Mouse (Mus musculus) hindbrain, embryonic 11.5 days (tissue): ENCODE measurements at regions not wholly inside any gene's neighbourhood (a gene's known extent, or its start where the extent isn't known, plus 50 kb on each side); places are given as distances from the start of the nearest gene placed in this dataset.
"Not testable (repeated sequence)": the region's sequence is repeated elsewhere in the genome, so short reads cannot be mapped to it uniquely, and the experiment has no call there.

Experiments used
- ATAC-seq: fragments of 200-750 bp; cut with Nextera tagmentation; 2 replicates; pipeline ENCODE4 v1.8.0; 2017; ENCODE audit warnings: mild to moderate bottlenecking, moderate TSS enrichment, moderate library complexity; ENCODE audit not compliant: low FRiP score
- DNase-seq: peaks from one replicate; pipeline ENCODE4 v3.0.0-alpha.2; 2015; ENCODE audit warnings: low spot score
- H3K27ac ChIP-seq: fragments of 300-500 bp; sonication (generic); 2 replicates; pipeline ENCODE4 v1.5.1; 2014; ENCODE audit warnings: mild to moderate bottlenecking, low read depth, low read length
- H3K27me3 ChIP-seq: fragments of 300-500 bp; sonication (generic); 2 replicates; pipeline ENCODE4 v1.6.1; 2014; ENCODE audit warnings: mild to moderate bottlenecking, low read length, moderate library complexity, mixed read lengths; ENCODE audit not compliant: control insufficient read depth, insufficient read depth
- H3K36me3 ChIP-seq: fragments of 300-500 bp; sonication (generic); 2 replicates; pipeline ENCODE4 v1.6.1; 2014; ENCODE audit warnings: mild to moderate bottlenecking, low read length, moderate library complexity, mixed read lengths; ENCODE audit not compliant: control insufficient read depth, insufficient read depth
- H3K4me1 ChIP-seq: fragments of 300-500 bp; sonication (generic); replicated peaks from 2 replicates; pipeline ENCODE4 v1.6.1; 2014; ENCODE audit warnings: low read length, mixed read lengths; ENCODE audit not compliant: control insufficient read depth, insufficient read depth
- H3K4me2 ChIP-seq: fragments of 300-500 bp; sonication (generic); replicated peaks from 2 replicates; pipeline ENCODE4 v1.6.1; 2014; ENCODE audit warnings: mild to moderate bottlenecking, low read depth, low read length
- H3K4me3 ChIP-seq: fragments of 300-500 bp; sonication (generic); 2 replicates; pipeline ENCODE4 v1.5.1; 2014; ENCODE audit warnings: low read depth, low read length
- H3K9ac ChIP-seq: fragments of 300-500 bp; sonication (generic); 2 replicates; pipeline ENCODE4 v1.6.1; 2014; ENCODE audit warnings: low read depth, low read length
- H3K9me3 ChIP-seq: fragments of 300-500 bp; sonication (generic); 2 replicates; pipeline ENCODE4 v1.6.1; 2016; ENCODE audit warnings: low read length; ENCODE audit not compliant: control insufficient read depth
- WGBS: fragments of 180-500 bp; shearing (Covaris S2); extraction: QIAGEN DNeasy Blood & Tissue Kit; methylation state at CpG from one replicate; pipeline ENCODE4 v1.1.7; 2014; 5-methylcytosine and 5-hydroxymethylcytosine counted together

DNA sequence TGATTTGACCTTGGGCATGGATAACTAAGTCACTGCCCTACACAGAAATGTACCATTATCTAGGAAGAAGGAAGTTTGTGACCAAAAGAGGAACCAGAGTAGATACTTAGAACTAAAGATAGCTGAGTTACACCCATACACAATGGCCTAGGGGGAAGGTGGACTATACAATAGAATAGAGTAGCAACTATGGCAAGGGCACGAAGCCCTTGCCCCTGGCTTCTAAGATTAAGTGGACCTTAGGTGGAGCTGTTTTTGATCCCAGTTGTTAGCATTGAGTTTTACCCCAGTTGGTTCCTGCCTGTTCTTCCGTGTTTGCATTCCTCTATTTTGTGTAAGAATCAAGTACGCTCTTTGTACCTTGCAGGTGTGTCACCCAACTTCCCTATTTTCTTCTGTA, 1137.0 kb upstream of the Gm12353 start:
- not testable (repeated sequence) for DNase-seq, H3K4me3 ChIP-seq, H3K9me3 ChIP-seq, H3K9ac ChIP-seq, H3K27ac ChIP-seq, H3K4me2 ChIP-seq, H3K4me1 ChIP-seq, H3K27me3 ChIP-seq, H3K36me3 ChIP-seq, ATAC-seq
- WGBS: 94% methylated on average over 3 of the region's 3 CpGs

DNA sequence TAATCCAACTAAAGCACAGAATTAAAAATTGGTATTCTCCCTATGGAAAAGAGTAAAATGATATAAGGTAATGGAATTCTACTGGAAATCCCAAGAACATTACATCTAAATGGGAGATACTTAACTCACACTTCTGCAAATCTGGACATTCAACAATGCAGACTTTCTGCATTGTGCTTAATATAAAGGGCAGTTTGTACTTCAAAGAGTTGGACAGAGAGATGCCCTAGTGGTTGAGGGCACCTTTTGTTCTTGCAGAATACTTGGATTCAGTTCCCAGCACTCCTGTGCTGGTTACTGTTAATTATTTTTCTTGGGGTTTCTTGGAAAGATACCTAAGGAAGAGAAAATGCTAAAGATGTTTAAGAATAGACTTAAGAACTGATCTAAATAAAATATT, 1135.7 kb upstream of the Gm12353 start:
- ATAC-seq: no peak
- no peak overlapping the region for H3K4me2 ChIP-seq
- no peaks in the 10 kb centered on the region for H3K4me1 ChIP-seq
- no peaks in the 10 kb centered on the region for H3K9me3 ChIP-seq
- H3K27me3 ChIP-seq: no peaks in the 10 kb centered on the region
- DNase-seq: no peak
- no peak overlapping the region for H3K27ac ChIP-seq
- no peak overlapping the region for H3K9ac ChIP-seq
- H3K36me3 ChIP-seq: no peaks in the 10 kb centered on the region
- no peak overlapping the region for H3K4me3 ChIP-seq
